Mouse (Mus musculus) spleen, adult 18-20 months (tissue): ENCODE data around the gene Prr15l.

Source experiments
- DNase-seq, 2 experiments: peaks; one replicate each; pipeline ENCODE4 v3.0.0; 2022; ENCODE audit warnings: mixed read lengths in 2 of 2

Gene Prr15l

DNA sequence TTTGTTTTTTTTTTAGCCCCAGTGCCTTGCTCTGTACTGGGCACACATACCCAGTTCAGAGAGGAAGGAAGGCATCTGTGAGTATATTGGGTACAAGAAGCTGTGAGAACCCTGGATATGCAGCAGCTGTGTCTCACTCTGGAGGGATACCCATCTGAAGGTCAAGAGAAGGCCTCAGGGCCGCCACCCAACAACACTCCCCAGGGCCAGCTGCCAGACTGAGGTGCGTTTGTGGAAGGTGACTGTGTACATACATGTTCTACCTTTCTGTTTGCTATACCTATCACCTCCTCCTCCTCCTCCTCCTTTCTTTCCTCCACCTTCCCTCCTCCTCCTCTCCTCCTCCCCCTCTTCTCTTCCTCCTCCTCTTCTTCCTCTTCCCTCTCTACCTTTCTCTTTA is at the start of gene Prr15l:
Gene Prr15l, plus strand, starts transcription at position 17 of the 400 bp plus-strand sequence.
- DNase-seq = no peak

DNA sequence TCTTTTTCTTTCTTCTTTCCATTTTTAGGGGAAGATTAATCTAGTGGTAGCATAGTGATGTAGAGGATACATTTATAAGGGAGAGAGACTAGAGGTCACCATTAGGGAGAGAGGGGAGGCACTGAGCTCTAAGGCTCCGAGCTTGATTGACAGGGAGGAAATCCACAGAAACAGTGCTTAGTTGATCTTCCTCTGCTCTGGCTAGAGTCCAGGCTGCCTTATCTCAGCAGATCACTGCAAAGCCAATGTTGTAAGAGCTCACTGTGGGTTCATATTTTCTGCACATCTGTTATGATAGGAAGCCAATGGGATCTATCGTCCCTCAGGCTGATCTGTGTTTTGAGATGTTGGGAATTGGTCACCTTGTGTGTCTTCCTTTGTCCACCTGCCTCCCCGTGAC is 49.2 kb upstream of the Prr15l start:
- DNase-seq = no peak

DNA sequence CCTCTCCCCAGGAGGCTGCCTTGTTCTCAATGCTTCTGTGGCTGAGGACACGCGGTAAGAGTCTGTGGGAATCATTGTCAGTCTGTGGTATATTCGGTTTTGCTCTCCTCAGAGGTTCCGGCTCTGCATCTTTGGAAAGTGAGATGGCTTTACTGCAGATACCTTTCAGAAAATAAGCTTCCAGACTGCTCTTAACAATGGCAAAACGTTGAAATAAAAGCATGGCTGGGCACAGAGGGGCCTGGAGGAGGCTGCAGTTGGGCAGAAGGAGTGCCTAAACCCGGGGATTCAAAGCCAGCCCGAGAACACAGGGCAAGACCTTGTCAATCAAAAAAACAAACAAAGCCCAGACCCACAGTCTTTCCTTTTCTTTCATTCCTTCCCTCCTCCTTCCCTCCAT is 48.5 kb upstream of the Prr15l start:
- no peak for DNase-seq

DNA sequence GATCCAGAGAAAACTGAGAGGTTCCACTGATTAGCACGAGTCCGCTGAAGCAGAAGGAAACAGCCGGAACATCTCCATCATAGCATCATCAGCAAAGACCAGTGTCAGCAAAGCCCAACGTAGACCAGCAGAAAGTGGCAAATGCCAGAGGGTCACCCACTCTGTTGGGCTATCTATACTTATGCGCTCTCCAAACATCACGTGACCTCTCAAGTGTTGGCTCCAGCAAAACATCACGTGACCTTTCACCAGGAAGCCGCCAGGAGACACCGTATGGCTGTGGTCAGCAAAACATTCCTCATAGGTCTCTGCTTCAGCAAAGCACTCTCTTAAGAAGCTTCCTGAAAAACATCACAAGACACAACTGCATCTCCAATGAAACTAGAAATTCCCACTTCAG is 47.6 kb upstream of the Prr15l start:
- DNase-seq = no peak

DNA sequence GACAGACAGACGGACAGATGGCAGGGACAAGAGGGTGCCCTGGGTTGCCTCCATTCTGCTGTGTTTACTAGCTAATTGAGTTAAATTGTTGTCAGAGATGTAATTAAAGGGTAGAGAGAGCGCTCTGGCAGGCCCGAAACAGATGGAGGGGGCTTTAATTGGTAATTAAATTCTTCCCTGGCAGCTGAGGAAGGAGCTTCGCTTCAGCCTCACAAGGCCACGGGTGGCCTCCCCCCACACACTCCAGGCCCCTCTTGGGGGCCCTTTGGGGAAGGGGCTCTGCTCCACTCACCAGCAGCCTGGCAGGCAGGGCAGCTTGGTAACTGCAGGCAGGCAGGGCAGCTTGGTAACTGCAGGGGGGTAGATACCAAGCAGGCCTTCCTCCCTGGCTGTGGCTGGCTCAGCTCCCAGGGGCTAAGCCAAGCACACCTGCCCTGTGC is 42.0 kb upstream of the Prr15l start:
- DNase-seq = no peak

DNA sequence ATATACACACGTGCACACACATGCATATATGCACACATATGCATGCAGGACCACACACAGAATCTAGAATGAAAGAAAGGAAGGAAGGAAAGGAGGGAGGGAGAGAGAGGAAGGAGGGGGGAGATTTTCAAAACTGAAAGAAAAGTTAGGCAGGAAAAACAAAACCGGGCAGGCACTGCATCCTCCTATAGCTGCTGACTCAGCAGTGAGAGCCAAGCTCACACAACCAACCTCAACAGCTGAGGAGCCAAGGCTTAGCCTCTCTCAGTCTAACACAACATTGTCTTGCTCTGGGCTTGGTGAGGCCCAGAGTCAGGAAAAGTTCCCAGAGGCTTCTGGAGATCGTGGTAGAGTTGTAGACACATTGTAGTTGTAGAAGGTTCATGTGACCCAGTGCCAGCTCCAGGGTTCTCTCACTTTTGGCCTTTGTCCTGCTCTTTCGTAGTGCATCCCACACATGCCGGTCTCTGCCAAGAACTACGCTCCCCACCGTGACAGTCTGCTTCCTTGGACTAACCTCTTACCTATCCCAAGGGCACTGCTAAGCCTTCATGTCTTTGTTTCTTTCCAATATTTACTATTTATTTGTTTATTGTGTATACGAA is 40.9 kb upstream of the Prr15l start:
- no peak for DNase-seq

DNA sequence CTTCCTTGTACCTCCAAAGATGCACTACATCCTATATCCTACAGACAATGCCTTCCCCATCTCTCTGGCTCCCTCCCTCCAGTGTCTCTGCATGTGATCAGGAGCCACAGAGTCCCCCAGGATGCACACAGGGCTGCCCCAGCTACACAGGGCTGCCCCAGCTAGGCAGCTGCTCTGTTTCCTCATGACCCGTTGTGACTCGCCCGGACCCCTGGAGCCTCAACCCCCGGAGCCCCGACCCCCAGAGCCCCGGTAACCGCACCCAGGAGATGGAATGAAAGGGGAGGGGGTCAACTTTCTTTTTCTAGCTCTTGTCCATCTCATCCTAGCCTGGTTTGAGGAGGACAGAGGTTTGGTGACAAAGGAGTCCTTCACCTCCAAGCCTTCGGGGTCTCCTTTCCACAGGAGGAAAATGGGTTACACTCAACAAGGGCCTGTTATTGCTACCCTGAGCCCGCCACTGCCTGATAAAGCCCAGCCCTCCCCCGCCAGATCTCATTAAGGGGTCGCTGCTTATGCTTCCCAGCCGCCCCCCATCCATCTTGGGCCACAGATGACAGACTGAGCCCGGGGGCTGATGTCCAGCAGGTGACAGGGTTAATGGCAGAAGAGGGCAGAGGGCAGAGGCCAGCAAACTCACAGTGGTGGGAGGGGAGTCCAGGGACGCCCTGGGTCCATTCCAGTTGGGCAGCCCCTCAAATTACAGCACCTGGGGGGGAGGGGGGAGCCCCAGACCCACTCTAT is 35.9 kb upstream of the Prr15l start:
- no peak for DNase-seq

DNA sequence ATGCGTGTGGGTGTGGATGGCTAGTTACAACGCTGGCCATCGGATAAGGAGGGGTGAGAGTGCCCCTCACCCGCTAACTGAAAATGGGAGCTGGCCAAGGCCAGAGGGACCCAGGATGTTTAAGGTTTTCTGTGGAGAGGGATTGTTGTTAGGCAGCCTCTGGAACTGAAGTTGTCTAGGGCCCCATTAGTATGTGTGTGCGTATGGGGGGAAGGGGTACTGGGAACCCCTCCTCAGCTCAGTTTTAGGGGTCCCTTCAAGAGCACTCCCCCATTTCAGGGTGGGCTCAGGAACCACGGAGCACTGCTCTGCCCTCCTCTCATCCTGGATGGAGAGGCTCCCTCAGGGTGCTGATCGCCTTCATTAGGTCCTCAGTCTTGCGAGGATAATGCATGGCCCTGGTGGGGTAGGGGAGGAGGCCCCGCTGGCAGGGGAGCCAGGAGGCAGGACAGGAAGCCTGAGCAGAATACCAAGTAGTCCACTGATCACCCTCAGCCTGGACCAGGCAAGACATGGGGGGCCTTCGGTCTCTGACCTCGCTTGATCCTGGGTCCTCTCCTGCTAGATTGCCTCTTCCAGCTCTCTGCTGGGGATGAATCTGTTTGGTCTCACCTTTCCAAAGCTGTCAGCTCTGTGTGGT is 34.6 kb upstream of the Prr15l start:
- DNase-seq = no peak

DNA sequence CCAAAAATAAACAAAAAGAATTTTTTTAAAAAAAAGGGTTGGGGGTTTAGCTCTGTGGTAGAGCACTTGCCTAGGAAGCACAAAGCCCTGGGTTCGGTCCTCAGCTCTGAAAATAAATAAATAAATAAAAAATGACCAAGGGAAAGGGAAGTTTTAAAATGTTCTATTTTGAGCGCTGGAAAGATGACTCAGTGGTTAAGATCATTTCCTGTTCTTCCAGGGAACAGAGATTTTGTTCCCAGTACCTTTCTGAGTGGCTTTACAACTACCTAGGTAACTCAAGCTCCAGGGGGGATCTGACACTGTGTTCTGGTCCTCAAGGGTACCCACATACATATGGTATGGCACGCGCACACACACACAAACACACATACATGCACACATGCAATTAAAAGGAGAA is 32.0 kb upstream of the Prr15l start:
- DNase-seq = no peak

DNA sequence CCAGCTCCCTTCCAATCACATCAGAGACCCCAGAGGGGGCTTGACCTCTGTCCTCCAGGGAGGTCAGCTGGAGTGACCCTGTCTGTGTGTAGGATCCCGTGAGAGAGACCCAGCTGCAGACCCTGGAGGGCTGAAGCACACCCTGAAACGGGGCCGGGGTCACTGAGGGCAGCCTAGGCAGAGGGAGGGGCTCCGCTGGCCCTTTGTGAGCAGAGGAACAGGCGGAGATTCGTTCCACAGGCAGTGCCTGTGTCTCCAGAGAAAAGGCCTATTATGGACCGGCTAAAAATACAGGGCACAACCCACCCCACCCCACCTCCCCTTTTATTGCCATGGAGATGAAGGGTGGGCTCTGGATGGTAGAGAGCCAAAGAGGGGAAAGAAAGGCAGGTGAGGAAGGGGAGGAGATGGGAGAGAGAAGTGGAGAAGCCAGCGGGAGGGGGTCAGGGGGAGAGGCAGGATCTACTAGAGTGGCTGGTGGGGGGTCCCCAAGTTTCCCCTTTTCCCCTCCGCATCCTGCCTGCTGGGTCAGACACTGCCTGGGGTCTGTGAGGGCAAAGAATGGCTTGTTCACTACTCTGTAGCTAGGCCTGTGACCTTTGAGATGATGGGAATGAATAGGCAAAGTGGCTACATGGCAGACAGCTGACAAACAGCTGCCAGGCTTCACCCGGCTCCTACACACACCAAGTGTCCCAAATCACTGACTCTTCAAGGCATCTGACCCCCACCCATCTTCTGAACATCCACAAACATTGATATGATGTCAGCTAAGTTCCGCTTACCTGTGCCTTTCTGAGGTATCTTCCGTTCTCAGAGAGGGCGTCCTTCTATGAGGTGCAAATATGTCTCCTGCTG is 28.2 kb upstream of the Prr15l start:
- no peak for DNase-seq

DNA sequence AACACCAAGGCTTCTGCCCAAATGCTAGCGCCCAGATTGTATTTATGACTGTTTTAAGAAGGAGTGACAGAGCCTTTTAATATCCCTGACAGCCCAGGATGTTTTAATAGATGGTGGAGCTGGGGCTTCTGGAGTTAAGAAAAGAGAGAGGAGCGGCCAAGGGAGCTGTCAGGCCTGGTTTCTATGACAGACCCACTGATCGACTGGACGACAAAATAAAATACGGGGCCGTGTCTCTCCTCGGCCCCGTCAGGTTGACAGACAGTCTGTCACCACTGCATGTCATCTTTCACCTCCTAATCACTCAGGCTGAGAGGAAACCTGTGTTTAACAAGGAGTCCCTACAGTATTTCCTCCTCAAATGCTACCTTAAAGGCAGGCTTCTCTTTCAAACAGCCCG is 26.6 kb upstream of the Prr15l start:
- DNase-seq = no peak

DNA sequence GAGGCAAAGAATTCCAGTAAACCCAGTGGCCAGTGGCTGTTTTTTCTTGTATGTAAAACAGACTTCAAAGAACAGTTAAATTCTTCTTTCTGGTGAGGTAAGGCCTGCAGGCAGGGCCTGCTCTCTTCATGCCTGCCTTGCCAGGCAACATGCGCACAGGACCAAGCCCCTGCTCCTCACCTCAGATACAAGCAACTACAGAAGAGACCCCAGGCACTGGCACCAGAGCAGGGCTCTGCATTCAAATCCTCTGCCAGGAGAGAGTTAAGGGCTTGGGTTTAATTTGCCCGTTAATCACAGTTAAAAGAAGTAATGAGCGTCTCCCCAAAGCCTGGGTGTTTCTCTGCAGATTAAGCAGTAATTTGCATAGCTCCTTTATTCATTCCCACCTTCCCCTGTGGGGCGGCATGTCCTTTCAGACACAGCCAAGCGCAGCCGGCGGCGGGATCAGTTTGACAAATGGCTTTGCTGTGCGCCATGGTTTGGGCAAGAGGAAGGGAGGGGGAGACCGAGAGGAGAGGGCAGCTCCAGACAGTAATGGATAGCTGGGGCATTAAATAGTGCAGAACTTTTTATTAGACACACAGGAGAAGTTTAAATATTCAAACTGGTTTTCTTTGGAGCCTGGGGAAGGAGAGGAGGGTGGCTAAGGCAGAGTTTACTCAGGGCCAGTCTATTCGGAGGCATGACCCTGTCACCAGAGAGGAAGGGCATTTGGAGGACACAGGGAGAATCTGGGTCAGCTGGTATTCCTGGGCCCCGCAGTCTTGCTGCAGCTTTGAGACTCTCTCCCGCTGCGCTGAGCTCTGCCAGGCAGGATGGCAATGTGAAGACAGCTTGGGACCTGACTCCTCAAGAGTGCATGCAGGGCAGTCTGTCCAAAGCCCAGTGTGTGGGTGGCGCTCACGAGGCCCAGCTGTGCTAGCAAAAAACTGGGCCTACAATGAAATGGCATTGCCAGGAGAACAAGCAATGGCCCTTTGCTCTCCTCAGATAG is 25.0 kb upstream of the Prr15l start:
- no peak for DNase-seq

DNA sequence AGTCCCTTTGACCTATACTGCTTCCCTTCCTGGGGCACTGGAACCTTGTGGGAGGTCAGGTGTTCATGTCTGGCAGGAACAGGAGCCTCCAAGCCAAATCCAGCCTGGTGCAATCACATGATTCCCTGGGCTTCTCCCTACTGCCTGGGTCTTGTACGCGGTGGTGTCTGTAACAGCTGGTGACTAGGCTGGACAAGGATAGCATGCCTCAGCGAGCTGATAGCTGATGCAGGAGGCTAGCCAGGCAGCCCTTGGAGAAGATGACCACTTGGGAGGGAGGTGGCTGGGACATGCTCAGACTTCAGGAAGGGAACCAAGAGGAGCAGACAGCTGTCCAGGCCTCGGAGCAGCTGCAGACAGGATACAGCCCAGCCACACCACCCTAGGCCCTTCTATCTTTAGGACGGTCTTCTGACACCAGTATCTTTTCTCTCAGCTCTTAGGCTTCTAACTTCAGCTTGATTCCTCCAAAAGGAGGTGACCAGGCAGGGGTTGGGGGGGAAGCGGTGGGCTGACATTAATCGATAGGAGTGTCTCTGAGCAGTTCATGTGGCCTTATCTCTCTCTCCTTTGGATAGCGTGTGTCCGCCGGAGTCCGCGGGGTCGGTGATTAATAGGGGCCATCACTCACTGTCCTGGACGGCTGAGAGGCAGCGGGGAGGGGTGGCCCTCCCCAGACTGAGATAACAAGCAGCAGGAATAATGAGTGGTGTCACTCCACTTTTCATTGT is 21.3 kb upstream of the Prr15l start:
- DNase-seq = no peak

DNA sequence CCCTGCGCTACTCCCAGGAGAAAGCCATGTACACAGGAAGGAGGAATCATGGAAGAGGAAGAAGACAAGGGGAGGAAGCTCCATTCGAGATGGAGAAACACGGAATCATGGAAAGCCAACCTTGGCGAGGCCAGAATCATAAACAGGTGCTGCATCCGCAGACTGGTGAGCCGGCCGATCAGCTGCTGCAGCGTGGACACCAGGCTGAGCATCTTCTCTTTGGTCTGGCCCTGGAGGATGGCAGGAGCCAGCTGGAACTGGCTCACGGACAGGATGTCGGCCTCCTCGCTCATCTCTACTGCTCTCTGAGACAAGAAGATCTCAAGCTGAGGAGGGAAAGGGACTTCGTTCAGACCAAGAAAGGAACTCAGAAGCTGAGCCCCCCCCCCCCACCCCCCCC is 19.3 kb upstream of the Prr15l start:
- no peak for DNase-seq

DNA sequence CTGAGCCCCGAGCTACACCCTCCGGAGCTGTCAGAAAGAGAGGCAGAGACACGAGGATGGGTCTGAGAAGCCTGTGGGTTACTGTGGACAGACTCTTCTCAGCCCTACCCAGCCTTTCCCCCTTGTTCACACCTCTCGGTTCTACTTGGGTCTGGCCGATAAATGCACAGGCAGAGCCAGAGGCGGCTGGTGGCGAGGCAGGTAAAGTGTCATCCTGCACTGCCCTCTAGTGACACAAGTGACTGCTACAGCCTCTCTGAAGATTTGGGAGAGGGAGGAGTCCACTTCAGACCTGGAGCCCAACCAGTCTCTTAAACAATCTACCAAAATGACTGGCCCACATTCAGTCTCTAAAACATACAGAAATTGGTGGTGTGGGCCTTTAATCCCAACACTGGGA is 17.9 kb upstream of the Prr15l start:
- DNase-seq = peak; percentile 40 to 61

DNA sequence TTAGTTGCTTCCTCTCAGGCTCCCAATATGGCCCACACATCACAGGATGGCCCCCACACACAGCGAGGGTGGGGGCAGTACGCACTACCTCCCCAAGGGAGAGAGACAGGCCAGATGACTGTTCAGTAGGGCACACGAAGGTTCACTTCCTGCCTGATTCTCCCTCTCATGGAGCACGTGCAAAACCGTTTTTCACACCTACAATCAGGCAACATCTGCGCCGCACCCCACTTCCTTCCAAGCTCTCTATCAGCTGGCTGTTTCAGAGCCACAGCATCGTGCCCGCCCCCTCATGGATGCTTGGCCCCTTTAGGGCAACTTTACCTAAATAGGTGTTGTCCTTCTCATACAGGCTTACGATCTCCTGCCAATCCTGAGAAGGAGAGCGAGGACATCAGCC is 15.2 kb upstream of the Prr15l start:
- no peak for DNase-seq

DNA sequence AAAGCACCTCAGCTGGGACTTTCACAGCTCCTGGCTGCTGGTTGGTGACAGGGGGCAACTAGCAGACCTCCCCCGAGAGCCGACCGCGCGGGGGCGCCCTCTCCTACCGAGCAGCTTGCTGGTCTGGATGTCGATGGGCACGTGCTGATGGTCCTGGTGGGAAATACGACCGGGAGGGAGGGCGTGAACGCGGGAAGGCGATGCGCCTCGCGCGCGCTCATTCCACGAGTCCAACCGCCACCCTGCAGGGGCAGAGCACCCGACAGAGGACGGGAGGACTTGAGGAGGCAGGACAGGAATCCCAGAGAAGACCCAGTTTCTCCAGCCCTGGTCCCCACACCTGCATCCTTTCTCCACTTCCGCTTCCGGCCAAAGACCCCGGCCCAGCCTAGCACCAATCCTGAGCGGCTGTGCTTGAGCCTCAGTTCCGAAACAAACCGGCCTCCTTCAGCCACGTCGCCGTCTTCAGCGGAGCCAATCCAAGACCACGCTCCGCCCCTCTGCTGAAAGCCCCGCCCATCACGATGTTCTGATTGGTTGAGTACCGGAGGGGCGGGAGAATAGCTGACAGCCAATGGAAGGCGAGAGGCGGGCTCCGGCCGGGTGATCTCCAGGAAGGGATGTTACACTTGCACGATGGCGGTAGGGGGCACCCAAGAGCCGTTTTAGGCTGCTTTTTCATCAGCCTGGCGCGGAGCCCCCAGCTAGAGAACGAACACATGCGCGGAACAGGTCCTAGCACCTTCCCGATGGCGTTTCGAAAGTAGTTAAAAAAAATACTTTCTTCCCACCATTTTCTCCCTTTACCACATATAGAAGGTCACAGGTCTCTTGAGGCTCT is 11.6 kb upstream of the Prr15l start, which contains the start of gene Cdk5rap3:
Gene Cdk5rap3, minus strand, starts transcription at position 453 of the 841 bp plus-strand sequence.
- DNase-seq = peak; percentile 99 to 100

DNA sequence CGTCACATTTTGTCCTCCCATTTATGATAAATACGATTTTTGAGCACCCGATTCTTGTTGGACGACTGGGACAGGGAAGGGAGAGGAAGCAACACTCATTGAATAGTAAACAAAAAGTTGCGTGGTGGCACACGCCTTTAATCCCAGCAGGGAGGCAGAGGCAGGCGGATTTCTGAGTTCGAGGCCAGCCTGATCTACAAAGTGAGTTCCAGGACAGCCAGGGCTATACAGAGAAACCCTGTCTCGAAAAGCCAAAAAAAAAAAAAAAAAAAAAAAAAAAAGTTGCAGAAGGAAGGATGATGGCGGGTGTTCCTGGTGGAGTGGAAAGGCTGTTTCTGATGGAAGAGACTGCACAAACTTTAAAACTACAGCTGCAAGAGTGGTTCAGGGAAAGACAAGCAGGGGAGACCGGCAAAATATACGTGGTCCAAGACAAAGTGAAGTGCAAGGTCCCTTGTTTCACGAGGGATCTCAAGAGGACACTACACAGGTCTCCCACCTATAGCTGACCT is 11.0 kb upstream of the Prr15l start:
- DNase-seq = no peak

DNA sequence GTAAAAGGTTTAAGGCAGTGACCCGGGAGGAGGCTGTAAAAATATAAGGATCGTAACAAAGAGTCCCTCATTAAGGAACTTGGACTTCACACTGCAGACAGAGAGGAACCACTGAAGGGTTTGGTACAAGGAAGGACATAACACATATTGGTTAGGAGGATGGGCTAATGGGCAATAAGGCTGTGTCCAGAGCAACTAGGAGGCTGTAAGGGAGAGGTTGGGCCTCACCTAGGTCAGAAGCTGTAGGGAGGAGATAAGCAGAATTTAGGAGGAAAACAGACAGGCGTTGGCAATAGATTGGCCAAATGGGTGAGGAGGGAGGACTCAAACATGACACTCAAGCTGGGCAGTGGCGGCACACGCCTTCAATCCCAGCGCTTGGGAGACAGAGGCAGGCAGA is 10.5 kb upstream of the Prr15l start:
- DNase-seq = no peak

DNA sequence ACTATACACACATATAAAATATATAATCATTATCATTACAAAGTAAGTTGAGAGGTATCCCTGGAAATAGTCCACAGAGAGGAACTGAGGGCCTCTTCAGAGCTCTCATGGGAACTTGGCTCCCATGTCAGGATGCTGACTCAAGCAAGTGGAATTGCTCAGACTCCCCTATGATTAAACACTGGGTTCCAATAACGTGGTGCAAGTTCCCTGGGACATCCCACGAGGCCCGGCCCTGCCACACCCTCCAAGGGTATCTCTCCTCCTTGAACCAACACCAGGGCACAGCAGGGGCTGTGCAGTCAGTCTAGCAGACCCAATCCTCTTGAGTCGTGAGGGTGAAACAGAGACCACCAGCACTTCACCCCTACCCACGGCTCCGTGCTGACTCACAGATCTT is 8.9 kb upstream of the Prr15l start:
- no peak for DNase-seq
